Mouse (Mus musculus): Measurements from ENCODE around the gene Hist1h3d. TPM values are rescaled to one million over a fixed set of nuclear protein-coding genes. Genes with fewer than 3 reads are reported as not detected.
A peak's percentile ranks its signal among the peaks of the same experiment; 100 is the strongest.
"Not testable (repeated sequence)": the region's sequence is repeated elsewhere in the genome, so short reads cannot be mapped to it uniquely, and the experiment has no call there.

The Hist1h3d gene
- polyA plus RNA-seq, 1 experiment from 2014 or later = 7.9 TPM

DNA sequence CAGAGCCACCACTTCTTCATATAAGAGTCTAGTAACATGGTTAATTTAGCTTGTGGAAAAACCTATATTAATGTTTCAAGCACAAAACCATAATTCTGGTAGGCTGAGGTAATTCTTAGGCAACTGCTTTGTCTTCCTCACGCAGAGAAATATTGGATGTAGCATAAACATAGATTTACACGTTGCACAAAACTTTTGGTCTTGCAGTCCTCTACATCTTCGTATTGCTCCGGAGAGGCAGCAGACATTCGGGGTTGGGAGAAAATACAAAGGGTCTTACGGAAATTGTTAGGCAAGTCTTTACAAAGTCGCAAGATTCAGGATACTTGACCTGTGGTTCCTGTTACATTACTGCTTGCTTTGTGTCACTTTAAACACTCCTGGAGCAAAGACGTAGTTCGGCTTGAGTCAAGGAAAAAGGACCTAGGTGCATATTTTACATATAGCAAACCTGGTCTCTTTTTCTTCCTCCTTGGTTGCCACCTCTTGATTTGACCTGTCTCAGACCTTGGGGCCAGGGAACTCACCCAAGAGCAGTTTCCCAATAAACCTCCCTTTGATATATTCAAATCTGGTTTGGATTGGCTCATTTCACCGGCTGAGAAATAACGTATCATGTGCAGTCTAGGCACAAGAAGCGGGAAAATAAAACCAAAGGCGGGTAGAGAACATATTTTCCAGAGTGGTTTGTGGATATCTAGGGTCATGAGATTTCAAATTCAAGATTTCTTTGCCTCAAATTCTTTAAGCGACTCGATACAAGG lies 41.0 kb upstream of the Hist1h3d start:
- WGBS = under 1% methylated on average over 15 of the region's 15 CpGs
- Histone ChIP-seq H3K4me1 (peaks cover 17% of the 10 kb centered on the region), H3K27ac (peak overlapping the region; percentile 87), H3K27me3 (replicated peaks) (no peaks in the 10 kb centered on the region), H3K9me3 (no peaks in the 10 kb centered on the region), H3K4me2 (peak overlapping the region; percentile 70), H3K9ac (peak overlapping the region; percentile 1; the same call in 1 of the 2 replicates), H3K36me3 (no peaks in the 10 kb centered on the region), H3K4me3 (replicated peaks) (peak overlapping the region; percentile 50)
- ATAC-seq (ENCODE audit: insufficient read depth, low FRiP score, low read depth) = 0 out of 2 replicates have a peak, but pooled peaks have one; percentile 11

DNA sequence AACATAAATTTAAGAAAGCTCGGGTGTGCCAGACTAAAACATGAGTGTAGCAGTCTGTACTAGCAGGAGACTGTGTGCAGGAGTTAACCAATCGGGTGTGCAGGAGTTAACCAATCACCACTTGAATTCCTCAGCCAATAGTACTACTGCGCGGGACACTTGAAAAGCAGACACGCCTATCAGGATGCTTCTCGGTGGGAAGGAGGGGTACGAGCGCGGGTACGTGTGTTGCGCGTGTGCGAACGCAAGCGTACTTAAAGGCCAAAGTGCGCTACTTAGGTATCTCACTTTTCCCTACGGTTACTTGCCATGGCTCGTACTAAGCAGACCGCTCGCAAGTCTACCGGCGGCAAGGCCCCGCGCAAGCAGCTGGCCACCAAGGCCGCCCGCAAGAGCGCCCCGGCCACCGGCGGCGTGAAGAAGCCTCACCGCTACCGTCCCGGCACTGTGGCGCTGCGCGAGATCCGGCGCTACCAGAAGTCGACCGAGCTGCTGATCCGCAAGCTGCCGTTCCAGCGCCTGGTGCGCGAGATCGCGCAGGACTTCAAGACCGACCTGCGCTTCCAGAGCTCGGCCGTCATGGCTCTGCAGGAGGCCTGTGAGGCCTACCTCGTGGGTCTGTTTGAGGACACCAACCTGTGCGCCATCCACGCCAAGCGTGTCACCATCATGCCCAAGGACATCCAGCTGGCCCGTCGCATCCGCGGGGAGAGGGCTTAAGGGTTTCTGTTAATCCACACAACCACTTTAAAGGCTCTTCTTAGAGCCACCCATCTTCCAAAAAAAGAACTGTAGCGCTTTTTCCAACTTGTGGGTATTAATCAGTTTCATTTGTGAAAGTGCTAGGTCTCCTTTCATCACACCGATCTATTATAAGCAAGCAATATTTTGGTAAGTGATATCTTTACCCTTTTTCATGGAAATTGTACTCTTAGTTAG lies 40.2 kb upstream of the Hist1h3d start, which contains the start of gene Hist1h3g:
Gene Hist1h3g, plus strand, starts transcription at position 286 of the 939 bp plus-strand sequence.
- Histone ChIP-seq H3K9ac (peak within 1 kb of the TSS; percentile 32; the same call in 1 of the 2 replicates), H3K4me3 (replicated peaks) (peak within 1 kb of the TSS; percentile 50), H3K27ac (peak within 1 kb of the TSS; percentile 87), H3K4me1 (peaks cover 17% of the 10 kb centered on the region), H3K4me2 (peak within 1 kb of the TSS; percentile 70)
- H3K36me3 ChIP-seq; H3K27me3 ChIP-seq (replicated peaks); H3K9me3 ChIP-seq: not testable (repeated sequence)
- ATAC-seq (ENCODE audit: insufficient read depth, low FRiP score, low read depth) = peak; percentile 88
- WGBS = under 1% methylated on average over 52 of the region's 62 CpGs

DNA sequence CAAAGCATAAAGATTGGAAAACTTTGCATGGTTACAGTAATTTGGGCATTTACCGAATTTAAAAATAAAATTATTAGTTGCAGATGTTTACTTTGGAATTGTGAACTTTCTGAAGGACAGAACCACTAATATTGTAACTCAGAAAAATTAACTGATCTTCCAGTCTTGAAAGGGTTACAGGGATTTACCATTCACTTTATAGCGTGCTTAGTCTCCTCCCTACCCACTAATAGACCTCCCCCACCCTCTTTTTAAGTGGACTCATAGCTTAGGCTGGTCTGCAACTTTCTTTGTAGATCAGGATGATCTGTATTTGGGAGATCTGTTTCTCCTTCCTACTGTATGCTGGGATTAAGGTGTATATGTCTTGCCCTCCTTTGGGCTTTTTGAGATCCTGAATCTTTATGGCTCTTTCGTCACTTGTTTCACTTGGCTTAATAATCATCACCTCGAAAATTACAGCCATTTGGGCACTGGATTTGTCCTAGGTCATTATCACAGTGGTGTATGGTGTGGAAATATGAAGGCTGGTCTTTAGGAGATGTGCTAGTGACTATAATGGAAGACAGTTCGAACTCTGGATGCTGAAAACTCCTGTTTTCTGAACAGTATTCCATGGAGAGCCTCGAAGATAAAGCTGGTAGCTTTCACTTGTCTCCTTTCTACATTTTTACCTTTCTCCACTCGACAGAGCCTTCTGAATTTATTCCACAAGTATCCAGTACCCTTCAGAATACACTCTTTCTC lies 39.3 kb upstream of the Hist1h3d start:
- ATAC-seq (ENCODE audit: insufficient read depth, low FRiP score, low read depth) = no peak
- peak overlapping the region; percentile 68 for H3K27ac ChIP-seq

DNA sequence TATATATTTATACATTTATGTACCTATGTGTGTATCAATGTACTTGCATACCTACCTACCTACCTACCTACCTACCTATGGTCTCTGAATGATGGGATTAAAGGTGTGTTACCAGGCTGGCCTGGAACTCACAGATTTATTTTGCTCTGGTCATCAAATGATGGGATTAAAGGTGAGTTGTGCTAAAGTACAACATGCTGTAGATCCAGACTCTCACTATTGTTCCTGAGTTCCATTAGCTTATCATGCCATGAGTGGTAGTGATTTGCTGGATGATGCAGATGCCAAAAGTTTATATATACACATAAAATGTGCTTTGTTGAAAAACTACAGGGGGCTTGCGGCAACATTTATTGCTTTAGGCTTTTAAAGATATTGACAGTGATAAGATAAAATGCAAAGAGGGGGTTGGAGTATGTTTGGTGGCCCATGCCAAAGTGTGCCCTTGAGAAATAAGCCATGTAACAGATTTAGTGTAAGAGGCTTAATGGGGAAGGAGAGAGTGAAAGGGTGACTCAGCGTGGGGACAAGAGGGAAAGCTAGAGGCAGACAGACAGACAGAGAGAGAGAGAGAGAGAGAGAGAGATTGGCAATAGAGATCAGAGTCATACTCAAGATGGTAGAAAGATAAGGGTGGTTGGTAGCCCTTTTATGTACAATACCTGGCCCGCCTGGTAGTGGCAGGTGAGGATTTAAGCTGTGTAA lies 38.4 kb upstream of the Hist1h3d start:
- no peak for ATAC-seq (ENCODE audit: insufficient read depth, low FRiP score, low read depth)
- 68% methylated on average over 3 of the region's 3 CpGs for WGBS
- no peak overlapping the region for H3K9ac ChIP-seq
- H3K4me2 ChIP-seq = peak overlapping the region; percentile 70
- no peak overlapping the region; the same call in 1 of the 2 replicates for H3K27ac ChIP-seq
- no peaks in the 10 kb centered on the region for H3K27me3 ChIP-seq (replicated peaks)
- H3K4me3 ChIP-seq (replicated peaks) = peak overlapping the region; percentile 8; the same call in 1 of the 2 replicates
- peaks cover 16% of the 10 kb centered on the region for H3K4me1 ChIP-seq
- no peaks in the 10 kb centered on the region for H3K36me3 ChIP-seq
- H3K9me3 ChIP-seq = no peaks in the 10 kb centered on the region

More for the DNA sequence above, 39.3 kb upstream of the Hist1h3d start:
- Histone ChIP-seq H3K9ac (peak overlapping the region; percentile 9; the same call in 1 of the 2 replicates), H3K4me1 (peaks cover 17% of the 10 kb centered on the region), H3K27me3 (replicated peaks) (no peaks in the 10 kb centered on the region), H3K4me3 (replicated peaks) (peak overlapping the region; percentile 35), H3K9me3 (no peaks in the 10 kb centered on the region), H3K4me2 (peak overlapping the region; percentile 70), H3K36me3 (no peaks in the 10 kb centered on the region)
- WGBS = 14% methylated on average over 7 of the region's 7 CpGs

DNA sequence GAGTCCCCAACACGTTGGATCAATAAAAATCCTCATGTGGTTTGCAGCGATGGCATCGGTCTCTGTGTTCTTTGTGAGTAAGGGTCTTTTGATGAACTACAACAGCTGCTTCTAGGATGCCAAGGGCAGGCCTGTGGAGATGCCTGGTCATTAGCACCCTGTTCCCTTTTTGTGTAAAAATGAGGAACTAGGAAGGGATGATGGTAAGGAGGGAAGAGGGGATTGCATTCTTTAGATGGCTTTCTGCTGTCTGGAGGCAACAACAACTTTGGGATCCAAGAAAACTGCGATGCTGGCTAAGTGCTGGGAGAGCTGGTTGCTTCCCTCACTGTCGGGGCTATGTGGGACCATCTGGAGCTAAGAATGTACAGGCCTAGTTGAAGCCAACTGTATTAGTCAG lies 37.3 kb upstream of the Hist1h3d start:
- no peak overlapping the region for H3K4me3 ChIP-seq (replicated peaks)
- H3K27me3 ChIP-seq (replicated peaks) = no peaks in the 10 kb centered on the region
- no peaks in the 10 kb centered on the region for H3K9me3 ChIP-seq
- H3K4me2 ChIP-seq = no peak overlapping the region
- peaks cover 7% of the 10 kb centered on the region; the same call in 1 of the 2 replicates for H3K4me1 ChIP-seq
- no peaks in the 10 kb centered on the region for H3K36me3 ChIP-seq
- no peak overlapping the region for H3K27ac ChIP-seq
- WGBS = 64% methylated on average over 5 of the region's 5 CpGs
- H3K9ac ChIP-seq = no peak overlapping the region
- ATAC-seq (ENCODE audit: insufficient read depth, low FRiP score, low read depth) = no peak

DNA sequence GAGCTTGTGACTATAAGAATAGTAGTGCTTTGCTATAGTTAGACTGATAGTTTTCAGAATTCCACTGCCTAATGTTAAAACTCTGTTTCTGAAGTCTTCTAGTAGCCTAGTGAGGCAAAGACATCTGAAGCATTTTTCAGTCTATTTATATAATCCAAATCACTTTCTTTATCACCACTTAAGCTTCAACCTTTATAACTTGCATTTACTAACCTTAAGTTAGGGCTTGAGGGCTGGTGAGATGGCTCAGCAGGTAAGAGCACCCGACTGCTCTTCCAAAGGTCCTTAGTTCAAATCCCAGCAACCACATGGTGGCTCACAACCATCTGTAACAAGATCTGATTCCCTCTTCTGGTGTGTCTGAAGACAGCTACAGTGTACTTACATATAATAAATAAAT lies 35.7 kb upstream of the Hist1h3d start:
- not testable (repeated sequence) for H3K4me1 ChIP-seq; H3K9ac ChIP-seq; H3K9me3 ChIP-seq; ATAC-seq (ENCODE audit: insufficient read depth, low FRiP score, low read depth); H3K4me3 ChIP-seq (replicated peaks); H3K4me2 ChIP-seq; H3K36me3 ChIP-seq; H3K27ac ChIP-seq; H3K27me3 ChIP-seq (replicated peaks)
- WGBS = 57% methylated on average over 1 of the region's 1 CpGs

DNA sequence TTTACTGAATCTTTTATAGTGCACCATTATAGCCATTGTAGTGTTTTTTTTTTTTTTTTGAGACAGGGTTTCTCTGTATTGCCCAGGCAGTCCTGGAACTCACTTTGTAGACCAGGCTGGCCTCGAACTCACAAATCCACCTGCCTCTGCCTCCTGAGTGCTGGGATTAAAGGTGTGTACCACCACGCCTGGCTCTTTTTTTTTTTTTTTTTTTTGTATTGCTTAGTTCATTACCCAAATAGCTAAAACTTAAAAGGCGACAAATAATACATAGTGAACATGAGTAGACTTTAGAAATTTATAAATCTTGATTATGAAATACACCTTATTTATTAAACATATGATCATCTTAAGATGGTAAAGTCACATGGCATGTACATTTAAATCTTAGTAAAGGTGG lies 34.1 kb upstream of the Hist1h3d start:
- WGBS = 86% methylated on average over 3 of the region's 3 CpGs
- no peak for ATAC-seq (ENCODE audit: insufficient read depth, low FRiP score, low read depth)
- no peak overlapping the region for H3K4me3 ChIP-seq (replicated peaks)

DNA sequence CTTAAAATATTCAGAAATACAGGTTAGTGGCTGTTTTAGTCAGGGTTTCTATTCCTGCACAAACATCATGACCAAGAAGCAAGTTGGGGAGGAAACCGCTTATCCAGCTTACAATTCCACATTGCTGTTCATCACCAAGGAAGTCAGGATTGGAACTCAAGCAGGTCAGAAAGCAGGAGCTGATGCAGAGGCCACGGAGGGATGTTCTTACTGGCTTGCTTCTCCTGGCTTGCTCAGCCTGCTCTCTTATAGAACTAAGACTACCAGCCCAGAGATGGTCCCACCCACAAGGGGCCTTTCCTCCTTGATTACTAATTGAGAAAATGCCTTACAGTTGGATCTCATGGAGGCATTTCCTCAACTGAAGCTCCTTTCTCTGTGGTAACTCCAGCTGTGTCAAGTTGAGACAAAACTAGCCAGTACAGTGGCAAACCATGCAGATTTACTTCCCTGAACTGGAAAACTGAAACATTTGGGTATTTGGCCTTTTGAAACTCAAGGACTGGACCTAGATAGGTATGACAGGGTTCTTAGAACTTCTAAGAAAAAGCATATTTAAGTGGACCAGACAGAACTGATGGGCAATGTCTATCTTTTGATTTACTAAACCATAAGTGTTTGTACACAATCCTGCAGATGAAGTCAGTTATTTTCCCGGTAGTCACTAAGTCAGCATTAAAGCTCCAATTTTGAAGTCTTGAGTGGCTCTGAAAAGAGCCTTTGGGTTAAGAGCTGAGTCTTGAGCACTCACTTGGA lies 33.2 kb upstream of the Hist1h3d start:
- WGBS = 12% methylated on average over 3 of the region's 3 CpGs
- not testable (repeated sequence) for H3K36me3 ChIP-seq; H3K4me1 ChIP-seq; ATAC-seq (ENCODE audit: insufficient read depth, low FRiP score, low read depth); H3K27me3 ChIP-seq (replicated peaks); H3K9me3 ChIP-seq
- Histone ChIP-seq H3K9ac (peak overlapping the region; percentile 41; the same call in 1 of the 2 replicates), H3K4me2 (peak overlapping the region; percentile 65), H3K4me3 (replicated peaks) (peak overlapping the region; percentile 50), H3K27ac (peak overlapping the region; percentile 90)

More for the DNA sequence above, 34.1 kb upstream of the Hist1h3d start:
- Histone ChIP-seq H3K27ac (no peak overlapping the region), H3K4me2 (no peak overlapping the region), H3K4me1 (peaks cover 5% of the 10 kb centered on the region; the same call in 1 of the 2 replicates), H3K27me3 (replicated peaks) (no peaks in the 10 kb centered on the region), H3K9me3 (no peaks in the 10 kb centered on the region), H3K36me3 (no peaks in the 10 kb centered on the region), H3K9ac (no peak overlapping the region)

DNA sequence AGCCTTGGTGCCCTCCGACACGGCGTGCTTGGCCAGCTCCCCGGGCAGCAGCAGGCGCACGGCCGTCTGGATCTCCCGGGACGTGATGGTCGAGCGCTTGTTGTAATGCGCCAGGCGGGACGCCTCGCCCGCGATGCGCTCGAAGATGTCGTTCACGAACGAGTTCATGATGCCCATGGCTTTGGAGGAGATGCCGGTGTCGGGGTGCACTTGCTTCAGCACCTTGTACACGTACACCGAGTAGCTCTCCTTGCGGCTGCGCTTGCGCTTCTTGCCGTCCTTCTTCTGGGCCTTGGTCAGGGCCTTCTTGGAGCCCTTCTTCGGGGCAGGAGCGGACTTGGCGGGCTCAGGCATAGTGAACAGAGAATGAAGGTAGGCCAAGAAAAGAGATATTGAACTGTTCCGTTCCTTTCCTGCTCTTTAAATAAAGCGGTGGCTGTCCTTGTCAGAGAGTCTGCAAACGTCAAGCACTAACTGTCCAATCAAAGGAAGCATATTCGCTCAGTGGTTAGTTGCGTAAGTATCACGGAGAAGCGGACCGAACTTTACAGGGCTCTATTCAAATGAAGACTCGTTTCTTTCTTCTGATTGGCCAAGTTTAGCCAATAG lies 32.5 kb upstream of the Hist1h3d start, which contains the start of gene Hist1h2bh:
Gene Hist1h2bh, minus strand, starts transcription at position 394 of the 609 bp plus-strand sequence.
- under 1% methylated on average over 35 of the region's 42 CpGs for WGBS
- H3K27ac ChIP-seq = peak within 1 kb of the TSS; percentile 95

More for the DNA sequence above, 32.5 kb upstream of the Hist1h3d start, which contains the start of gene Hist1h2bh:
- not testable (repeated sequence) for H3K4me1 ChIP-seq; H3K36me3 ChIP-seq; H3K9me3 ChIP-seq; H3K27me3 ChIP-seq (replicated peaks)
- H3K4me2 ChIP-seq = peak within 1 kb of the TSS; percentile 65
- peak within 1 kb of the TSS; percentile 50 for H3K4me3 ChIP-seq (replicated peaks)
- ATAC-seq (ENCODE audit: insufficient read depth, low FRiP score, low read depth) = peak; percentile 95
- H3K9ac ChIP-seq = peak within 1 kb of the TSS; percentile 41; the same call in 1 of the 2 replicates
